Mouse (Mus musculus) ES-CJ7 (cell line): Measurements from ENCODE around the gene Exoc8.

Experiments
- DNase-seq: peaks from one replicate; pipeline ENCODE4 v3.0.0; 2011; ENCODE audit warnings: low read depth, low spot score

Gene Exoc8

DNA sequence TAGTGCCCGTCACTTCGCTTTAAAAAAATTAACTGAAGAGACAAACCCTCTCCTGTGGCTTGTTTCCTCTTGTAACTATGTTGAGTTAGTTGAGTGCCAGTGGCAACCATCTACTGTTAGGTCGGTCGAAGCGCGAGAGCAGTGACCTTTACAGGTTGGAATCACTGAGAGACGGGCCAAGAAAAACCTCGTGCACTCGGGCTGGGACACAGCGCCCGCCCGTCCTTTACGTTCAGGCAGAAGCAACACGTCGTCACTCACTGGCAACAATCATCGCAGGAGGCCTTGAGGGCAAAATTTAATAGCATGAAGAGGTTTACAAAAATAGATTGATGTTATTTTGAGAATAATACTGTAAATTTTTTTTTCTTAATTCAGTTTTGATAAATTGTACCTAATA is 12.4 kb upstream of the Exoc8 start:
- no peak for DNase-seq

DNA sequence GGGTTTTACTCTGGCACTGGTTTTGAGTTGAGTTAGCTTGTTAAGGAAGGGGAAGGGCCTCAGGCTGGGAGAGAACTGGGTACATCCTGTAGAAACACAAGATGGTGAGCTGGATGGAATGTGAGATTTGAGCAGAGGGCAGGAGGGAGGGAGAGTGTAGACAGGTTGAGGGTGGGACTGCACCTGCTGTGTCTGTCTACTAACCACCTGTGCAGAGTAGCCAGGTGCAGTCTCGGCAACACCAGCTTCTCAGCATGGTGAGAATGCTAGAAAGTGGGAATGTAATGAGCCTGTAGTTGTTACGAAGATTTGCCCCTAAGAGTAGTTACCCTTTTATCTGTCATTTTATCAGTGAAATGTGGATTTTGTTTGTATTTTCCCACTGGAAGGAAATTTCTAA is 8.0 kb upstream of the Exoc8 start:
- DNase-seq = no peak

DNA sequence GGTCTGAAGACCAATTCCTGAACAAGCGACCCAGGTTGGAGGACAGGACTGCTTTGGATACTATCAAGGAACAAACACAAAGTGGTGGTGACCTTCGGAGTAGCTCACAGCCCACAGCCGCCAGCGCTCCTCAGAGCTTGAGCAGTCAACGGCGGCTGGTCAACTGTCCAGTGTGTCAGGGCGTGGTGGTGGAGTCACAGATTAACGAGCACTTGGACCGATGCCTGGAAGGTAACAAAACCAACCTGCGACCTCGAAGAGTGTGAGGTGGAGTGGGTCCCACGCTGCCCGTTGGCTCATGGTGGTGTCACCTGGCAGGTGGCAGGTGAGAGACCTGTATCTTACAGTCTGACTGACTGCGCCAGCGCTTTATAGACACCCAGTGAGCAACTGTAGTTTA is 5.7 kb upstream of the Exoc8 start:
- no peak for DNase-seq

DNA sequence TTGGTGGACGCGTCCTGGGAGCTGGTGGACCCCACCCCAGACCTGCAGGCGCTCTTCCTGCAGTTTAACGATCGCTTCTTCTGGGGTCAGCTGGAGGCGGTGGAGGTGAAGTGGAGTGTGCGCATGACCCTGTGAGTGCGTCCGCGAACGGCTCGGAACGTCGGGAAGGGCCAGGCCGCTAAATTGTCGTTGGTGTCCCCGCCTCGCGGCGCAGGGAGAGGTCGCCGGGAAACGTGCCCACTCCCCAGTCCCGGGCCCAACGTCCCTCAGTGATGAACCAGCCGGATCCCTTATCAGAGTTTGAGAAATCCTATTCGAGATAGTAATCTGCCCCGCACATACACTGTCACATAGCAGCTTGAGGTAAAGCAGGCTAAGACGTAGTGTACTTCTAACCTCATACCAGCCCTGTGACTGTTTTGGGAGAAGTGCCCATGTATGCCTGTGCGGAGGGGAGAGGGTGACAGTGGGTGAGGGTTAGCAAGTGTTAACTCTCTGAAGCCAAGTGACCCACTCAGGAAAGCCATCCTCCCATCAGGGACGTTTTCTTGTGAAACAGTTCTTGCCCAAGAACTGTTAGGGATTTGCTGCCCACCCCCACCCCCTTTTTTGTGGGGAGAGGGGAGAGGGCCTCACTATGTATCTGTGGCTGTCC is 873 bp upstream of the Exoc8 start:
- no peak for DNase-seq

DNA sequence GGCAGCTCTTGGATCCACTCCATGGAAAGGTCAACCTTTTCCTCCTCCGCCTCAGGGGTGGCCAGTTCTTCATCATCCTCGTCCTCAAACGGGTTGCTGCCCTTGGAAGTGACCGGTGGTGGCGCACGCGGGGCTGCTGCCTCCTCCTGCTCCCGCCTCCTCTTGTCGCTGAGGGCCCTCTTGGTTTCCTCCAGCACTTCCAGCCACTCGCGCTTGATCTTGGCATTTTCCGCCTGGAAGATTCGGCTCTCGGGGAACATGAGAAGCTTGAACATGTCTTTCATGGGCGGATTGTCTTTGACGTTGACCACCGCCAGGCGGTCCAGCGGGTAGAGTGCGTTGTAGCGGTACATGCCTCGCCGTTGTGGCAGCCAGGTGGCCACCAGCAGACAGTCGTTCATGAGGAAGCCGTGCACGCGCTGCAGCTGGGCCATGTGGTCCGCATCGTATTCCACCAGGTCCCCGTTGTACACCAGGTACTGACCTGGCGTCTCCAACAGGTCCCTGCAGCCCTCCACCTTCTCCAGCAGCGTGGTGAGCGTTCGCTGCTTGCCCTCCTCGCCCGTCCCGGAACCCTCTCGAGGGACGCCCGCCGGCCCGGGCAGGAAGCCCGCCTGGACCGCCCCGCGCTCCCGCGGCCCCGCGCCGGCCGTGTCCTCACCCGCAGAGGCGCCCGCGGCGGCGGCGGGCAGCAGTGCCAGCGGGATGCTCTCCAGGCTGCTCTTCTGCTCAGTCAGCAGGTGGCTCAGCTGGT is 696 bp downstream of the Exoc8 start:
- DNase-seq = peak; percentile 35

DNA sequence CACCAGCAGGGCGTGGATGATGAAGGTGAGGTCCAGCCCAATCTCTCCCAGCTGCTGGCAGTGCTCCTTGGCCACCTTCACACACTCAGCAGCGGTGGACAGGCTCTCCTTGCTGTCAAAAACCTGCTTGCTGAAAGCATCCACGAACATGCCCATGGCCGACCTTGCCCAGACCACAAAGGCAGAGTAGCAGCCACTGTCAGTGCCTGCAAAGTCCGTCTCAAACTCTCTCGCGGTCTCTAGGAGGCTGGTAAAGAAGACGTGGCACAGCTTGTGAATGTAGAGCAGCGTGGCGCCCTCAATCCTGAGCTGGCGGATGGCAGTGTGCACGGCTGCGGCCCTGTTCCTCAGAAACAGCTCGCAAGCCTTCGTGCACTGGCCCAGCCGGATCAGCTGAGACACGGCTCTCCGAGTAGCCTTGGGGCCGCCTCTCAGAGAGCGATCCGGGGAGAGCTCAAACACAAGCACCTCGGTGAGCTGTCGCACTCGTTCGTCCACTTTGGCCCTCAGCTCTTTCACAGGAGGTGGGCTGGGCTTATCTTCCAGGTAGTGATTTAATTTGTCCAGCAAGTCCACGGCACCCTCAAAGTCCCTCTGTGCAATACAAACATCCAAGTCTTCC is 1.4 kb downstream of the Exoc8 start:
- peak; percentile 28 for DNase-seq

DNA sequence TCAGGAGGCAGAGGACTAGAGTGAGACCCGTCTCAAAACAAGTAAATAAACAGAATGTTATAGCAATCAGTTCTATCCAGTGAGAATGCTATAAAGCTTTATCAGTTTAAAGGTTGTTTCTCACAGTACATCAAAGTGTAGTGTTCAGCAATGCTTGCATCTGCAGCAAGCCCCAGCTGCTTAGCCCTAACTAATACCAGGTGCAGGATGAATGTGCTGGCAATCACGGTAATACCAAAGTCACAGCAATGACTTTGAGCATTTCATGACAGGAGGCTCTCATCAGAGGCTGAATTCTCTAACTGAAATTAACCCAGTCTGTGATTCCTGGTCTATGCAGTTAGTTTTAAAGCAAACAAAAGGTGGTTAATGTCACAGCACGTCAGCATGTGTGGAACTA is 4.9 kb downstream of the Exoc8 start:
- DNase-seq = no peak

DNA sequence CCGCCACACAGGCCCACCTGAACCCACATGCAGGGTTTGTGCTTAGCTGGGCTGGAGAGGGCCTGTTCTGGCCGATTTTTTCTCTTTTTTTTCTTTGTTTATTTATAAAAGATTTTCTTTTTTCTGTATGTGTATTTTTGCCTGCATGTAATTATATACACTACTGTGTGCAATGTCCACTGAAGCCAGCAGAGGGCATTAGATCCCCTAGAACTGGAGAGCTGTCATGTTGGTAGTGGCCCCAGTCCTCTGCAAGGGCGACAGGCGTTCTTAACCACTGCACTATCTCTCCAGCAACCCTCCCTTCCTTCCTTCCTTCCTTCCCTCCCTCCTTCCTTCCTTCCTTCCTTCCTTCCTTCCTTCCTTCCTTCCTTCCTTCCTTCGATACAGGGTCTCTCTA is 9.1 kb downstream of the Exoc8 start:
- DNase-seq = peak; percentile 55

DNA sequence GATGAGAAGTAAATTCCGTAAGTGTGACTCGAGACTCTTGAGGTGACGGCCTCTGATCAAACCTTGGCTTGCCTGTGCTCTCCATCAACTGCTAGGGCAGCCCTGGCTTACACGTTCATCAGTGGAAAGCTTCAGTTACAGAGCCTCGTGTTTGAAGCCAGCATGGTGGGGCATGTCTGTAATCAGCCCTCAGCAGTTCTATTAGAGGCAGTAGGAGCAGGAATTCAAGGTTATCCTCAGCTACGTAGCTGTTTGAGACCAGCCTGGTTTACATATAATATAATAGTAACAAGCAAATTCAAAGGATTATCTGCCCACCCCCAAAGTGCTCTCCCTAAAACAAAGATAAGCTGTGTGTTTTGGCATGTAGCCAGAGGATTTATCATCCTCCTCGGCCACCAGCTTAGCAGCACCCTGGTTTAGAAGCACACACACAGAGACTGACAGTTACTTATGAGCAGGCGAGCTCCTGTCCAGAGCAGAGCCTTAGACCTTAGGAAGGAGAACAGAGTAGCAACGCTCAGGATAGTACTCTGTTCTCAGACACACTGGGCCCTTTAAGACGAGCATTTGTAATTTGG is 18.5 kb downstream of the Exoc8 start:
- no peak for DNase-seq

DNA sequence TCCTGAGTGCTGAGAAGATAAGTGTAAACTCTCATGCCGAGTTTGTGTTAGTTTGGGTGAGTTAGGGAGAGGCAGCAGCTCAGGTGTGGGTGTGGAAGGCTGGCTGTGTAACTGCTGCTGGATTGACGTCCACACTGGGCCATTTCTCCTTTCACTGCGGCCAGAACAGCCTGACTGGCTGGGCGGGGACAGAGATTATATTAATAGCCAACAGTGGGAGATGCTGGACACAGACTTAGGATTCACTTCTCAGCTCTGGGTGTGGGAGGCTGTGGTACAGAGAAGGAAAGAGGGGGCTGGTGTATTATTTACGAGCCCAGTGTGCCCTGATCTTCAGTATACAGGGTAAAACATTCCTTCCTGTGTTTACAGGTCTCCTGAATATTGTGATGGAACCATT is 19.4 kb downstream of the Exoc8 start:
- no peak for DNase-seq

DNA sequence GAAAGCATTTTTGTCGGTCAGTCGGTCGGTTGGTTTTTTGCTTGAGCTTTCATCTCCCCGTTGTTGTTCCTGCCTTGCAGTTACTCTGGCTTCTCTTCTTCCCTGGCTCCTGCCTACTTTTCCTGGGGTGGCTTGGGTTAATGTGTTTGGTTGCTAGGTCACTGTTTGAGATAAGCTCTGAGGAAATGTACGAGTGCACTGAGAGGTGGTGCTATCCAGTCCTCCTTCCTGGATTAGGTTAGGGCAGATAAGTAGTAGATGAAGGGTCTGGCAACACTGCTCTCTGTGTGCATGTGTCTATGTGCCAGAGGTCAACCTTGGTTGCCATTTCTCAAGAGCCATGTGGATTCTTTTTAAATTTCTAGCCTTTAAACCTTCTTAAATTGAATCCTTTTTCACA is 24.8 kb downstream of the Exoc8 start:
- no peak for DNase-seq

DNA sequence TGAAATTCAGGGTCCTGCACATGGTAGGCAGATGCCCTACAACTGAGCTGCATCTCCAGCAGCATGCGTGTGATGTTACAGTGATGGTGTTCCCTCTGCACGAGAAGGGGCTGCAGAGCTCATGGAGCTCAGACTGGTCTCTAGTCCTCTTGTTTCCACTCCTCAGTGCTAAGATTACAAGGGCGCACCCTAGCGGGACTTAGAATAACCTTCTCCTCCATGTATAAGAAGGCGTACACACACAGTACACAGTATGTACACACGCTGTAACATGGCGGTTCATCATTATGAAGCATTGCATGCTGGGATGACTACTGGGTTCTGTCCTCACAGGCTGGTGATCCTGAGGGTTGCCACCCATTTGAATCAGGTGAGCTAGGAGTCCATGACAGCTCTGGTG is 25.4 kb downstream of the Exoc8 start:
- DNase-seq = peak; percentile 82

DNA sequence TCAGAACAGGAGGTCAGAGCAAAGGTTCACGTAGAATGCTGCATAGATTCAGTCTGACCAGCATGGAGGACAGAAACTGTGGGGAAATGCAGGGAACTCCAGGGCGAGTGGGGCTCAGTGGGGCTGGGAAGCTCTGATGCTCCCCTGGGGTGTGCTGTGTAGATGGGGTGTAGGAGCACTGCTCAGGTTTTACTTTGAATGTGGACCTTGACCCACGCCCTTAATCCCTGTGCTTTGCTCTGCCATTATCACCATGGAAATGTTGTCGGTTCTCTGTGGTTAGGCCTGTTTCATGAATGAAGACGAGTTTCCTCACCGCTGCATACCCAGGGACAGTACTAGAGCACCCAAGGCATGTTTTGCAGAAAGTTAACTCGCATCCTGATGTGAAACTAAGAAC is 26.0 kb downstream of the Exoc8 start:
- no peak for DNase-seq

DNA sequence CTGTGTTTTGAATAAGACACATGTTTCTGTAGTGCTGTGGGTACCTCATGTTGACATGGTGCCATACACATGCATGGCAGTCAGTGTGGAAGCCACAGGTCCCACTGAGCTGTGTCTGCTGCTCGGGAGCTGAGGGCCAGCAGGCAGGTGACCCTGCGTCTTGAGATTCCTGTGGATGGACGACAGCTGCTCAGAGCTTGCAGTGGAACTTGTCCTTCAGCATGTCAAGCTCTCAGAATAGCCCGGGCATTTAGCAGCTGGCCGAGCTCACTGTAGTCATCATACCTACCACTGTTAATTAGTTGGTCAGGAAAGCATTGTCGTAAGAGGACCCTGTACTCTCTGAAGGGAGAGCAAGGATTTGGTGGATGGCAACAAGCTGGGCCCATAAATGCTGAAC is 27.8 kb downstream of the Exoc8 start:
- DNase-seq = no peak

DNA sequence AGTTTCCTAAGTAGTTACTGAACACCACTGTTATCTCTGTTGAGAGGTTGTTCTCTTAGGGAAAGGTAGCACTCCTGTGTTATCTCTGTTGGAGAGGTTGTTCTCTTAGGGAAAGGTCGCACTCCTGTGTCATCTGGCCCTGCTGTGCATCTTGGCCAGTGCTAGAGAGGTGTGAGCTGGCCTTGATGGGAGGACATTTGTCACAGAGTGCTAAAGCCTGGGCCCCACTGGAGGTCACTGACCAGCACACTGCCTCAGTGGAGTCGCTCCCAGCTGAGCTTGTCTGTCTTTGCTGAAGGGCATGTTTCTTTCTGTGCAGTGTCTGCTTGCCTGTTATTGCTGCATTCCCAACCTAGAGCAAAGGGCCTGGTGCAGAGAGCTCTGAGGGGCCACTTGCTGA is 30.4 kb downstream of the Exoc8 start:
- no peak for DNase-seq

DNA sequence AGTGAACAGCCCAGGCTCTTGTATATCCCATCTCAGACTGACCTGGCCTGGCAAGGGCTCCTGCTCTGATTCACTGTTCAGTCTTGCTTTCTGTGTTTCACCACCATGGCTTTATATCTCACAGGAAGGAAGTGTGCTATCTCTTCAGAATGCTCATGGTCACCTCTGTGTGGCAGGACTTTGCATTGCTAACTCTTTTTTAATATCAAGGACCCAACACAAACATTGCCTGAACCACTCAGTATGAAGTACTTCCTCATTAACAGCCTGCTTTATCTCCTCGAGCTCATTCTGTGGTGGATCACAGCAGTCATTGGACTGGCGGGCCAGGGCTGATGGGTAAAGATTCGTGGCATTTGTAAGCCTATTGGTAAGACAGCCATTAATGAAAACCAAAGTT is 30.8 kb downstream of the Exoc8 start:
- no peak for DNase-seq

DNA sequence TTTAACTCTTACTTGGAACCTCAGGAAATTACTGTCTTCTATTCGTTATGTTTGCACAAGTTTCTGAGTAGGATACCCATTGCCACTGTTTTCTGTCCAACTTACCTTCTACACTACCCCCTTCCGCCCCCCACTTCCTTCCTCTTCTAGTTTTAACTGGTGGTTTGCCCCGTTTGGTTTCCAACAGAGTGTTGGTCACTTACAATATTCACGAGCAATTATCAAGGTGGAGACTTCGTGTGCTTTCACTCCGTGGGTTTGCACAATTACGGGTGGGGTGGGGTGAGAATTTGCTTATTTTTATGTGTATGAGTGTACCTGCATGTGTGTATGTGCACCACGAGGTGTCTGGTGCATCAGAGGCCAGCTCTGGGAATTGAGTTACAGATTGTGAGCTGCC is 33.8 kb downstream of the Exoc8 start:
- peak; percentile 27 for DNase-seq

DNA sequence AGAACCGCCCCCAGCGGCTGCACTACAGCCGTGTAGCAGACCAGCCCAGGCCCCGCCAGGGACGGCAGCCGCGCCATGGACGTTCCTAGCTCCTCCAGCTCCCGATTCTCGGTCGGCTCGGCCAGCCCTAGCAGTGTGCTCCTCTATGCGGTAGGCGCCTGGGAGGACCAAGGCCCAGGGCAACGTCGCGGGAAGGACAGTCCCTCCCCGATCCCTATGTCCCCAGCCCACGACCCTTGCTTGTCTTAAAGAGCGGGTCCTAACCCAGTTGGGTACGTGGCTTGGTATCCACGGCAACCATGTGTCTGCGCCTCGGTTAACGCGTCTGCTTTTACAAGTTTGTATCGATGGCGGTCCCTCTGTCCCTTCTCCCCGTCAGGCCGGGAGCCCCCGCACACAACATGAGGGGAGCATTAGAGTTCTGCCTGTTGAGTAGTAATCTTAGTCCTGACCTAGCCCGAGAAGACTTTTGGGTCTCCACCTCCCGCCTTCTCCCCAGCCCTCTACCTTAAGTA is 34.3 kb downstream of the Exoc8 start:
- DNase-seq = peak; percentile 48

DNA sequence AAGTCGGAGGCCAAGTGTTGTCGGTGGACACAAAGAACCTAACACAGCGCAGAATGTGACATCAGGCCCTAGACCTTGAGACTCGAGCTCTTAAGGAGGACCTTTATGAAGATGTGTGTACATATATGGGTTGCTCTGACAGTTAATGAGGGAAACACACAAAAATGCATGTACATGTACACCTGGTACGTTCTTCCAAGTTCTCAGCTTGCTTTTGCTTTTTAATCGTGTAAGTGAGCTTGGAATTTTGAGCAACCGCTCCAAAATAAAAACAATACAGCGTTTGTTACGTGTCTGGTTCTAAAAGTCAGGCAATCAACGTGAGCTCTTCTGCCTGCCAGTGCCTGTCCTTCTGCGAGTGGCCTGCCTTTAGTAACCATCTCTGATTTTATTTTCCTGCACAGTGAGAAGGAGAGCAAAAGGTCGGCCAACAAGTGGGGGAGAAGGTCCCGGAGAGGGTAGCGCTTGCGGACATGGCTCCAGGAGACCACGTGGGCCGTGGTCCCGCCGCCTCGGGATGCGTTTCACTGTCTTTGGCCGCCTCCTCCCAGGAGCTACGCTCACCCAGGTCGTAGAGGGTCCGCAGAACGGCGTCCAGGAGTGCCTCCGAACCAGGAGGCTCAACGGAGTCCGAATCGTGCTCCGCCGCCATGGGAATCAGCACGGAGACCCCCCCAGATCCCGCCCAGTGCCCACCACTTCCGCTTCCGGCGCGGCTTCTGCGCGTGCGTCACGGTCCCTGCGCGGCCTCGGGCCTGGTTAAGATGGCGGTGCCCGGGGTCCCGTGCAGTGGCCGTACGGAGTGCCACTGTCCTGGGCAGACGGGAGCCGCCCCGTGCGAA is 35.0 kb downstream of the Exoc8 start, which contains the start of the genes Gnpat and 2810004N23Rik:
Gene Gnpat, plus strand, starts transcription at position 713 of the 842 bp plus-strand sequence.
Gene 2810004N23Rik, minus strand, starts transcription at position 800 of the 842 bp plus-strand sequence.
- peak; percentile 91 for DNase-seq

DNA sequence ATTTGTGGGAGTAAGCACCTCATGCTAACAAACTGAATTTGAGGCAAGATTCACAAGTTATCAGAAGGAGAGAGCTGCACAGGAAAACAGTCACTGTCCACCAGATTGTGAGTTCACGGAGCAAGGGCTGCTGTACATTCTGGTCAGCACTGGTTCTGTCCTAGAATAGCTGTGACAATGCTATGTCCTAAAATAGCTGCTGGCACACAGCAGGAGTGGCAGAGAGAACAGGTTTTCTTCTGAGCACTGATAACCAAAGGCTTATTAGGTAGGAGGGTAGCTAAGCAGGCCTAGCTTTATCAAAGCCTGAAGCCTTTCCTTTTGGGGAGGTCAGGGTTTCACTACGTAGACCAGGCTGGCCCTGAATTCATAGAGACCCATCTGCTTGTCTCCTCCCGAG is 37.3 kb downstream of the Exoc8 start:
- DNase-seq = no peak

DNA sequence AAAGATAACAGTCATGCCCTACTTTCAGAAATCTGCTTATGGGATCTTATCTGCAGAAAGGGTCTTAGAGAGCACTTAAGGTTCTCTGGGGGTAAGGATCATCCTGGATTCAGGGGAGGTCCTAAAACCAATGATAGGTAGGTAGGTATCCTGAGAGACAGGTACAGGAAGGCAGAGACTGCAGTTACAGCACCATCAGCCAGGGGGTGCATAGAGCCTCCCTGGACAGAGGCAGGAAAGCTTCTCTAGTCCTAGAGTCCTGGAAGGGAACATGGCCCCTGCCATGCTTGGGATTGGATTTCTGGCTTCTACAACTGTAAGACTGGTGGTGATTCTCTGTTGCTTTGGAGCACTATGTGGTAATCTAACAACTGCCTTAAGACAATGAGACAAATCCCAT is 38.0 kb downstream of the Exoc8 start:
- DNase-seq = peak; percentile 77
